Mouse (Mus musculus) gastrocnemius, postnatal 25 days (tissue): ENCODE data around the gene Zbtb2. TPM values are rescaled to one million over a fixed set of nuclear protein-coding genes. Genes with fewer than 3 reads are reported as not detected.

ENCODE experiments used
- DNase-seq: peaks from one replicate; pipeline ENCODE4 v3.0.0; 2022
- total RNA-seq, 2 experiments: library from RNA; stranded (reverse); gene quantifications; 1 replicate in 1 of 2; 2 replicates in 1 of 2; pipeline ENCODE4 v1.2.3; 2021

Zbtb2 gene
- total RNA-seq, 2 experiments from 2014 or later: 4.6 to 4.8 TPM

GRCm38 (mm10) chr10:4334039-4334683 lies 53.7 kb downstream of the Zbtb2 start:
- DNase-seq: peak; percentile 90

- peak; percentile 39 for DNase-seq
Measured at GRCm38 (mm10) chr10:4333319-4333718, 54.6 kb downstream of the Zbtb2 start.

- no peak for DNase-seq
Measured at GRCm38 (mm10) chr10:4332228-4332979, 55.5 kb downstream of the Zbtb2 start.

GRCm38 (mm10) chr10:4327716-4328115 lies 60.2 kb downstream of the Zbtb2 start:
- no peak for DNase-seq

GRCm38 (mm10) chr10:4325562-4325961 lies 62.3 kb downstream of the Zbtb2 start:
- no peak for DNase-seq

- DNase-seq: no peak
Measured at GRCm38 (mm10) chr10:4323885-4324284, 64.0 kb downstream of the Zbtb2 start.

Other genes starting within 250 kb of the Zbtb2 start
- gene Akap12, start 121.7 kb downstream of the Zbtb2 start, total RNA-seq: 10 to 100 TPM in 1 of 2 experiments, 1 to 10 TPM in 1; 10.0 to 13.0 TPM
- 10 to 100 TPM; 38.2 to 39.9 TPM for gene Rmnd1, start 44.3 kb upstream of the Zbtb2 start, total RNA-seq
- 10 to 100 TPM in 1 of 2 experiments, 1 to 10 TPM in 1; 9.8 to 11.1 TPM for gene Armt1, start 44.4 kb upstream of the Zbtb2 start, total RNA-seq
- under 1 TPM; 0.28 to 0.38 TPM for gene Ccdc170, start 94.4 kb upstream of the Zbtb2 start, total RNA-seq
- 10 to 100 TPM; 30.8 to 37.8 TPM for gene Esr1, start 223.5 kb upstream of the Zbtb2 start, total RNA-seq